Mouse (Mus musculus): ENCODE data around the gene Krt7. TPM values are rescaled to one million over a fixed set of nuclear protein-coding genes. Genes with fewer than 3 reads are reported as not detected.

Gene Krt7
- polyA plus RNA-seq, 2 experiments = 0.85 to 1.5 TPM

DNA sequence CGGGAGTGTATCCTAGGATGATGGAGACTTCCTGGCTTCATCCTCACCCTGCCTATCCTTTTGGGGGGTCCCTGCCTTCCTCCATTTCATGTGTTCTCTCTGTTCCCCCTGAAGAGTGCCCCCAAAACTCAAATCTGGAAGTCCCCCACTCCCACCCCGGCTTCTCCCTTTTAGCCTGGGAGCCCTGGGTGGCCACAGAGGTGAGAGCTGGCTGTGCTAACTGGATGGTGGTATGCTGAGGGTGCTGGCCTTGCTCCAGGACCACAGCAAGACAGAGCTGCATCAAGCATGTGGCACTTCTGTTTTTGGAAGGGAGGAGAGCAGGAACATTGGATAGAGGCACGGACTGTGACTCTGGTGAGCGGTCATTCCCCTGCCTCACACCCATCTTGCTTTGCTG, 45.1 kb upstream of the Krt7 start:
- Histone ChIP-seq H3K36me3 (replicated peaks; ENCODE audit: control insufficient read depth, insufficient read depth, low read depth) (no peaks in the 10 kb centered on the region), H3K9ac (replicated peaks) (no peak overlapping the region), H3K4me2 (ENCODE audit: low read depth) (no peak overlapping the region), H3K27ac (no peak overlapping the region), H3K4me3 (ENCODE audit: insufficient read depth in 1 of 2, low read depth in 2 of 2, low read length in 2 of 2) (no peak overlapping the region), H3K9me3 (ENCODE audit: control insufficient read depth, low read length) (no peaks in the 10 kb centered on the region), H3K4me1 (replicated peaks; ENCODE audit: control insufficient read depth in 2 of 2, insufficient read depth in 2 of 2, low read length in 1 of 2) (no peaks in the 10 kb centered on the region), H3K27me3 (ENCODE audit: control insufficient read depth, insufficient read depth, low read length) (no peaks in the 10 kb centered on the region)
- TF ChIP-seq EP300 (IDR thresholded peaks at IDR 0.05; ENCODE audit: low read depth) (no peak), CTCF (IDR thresholded peaks at IDR 0.05; ENCODE audit: low read depth) (no peak)
- DNase-seq (ENCODE audit: low read depth in 3 of 3, low spot score in 3 of 3) (no peak), ATAC-seq (ENCODE audit: insufficient read depth) (no peak)
- 49% methylated on average over 4 of the region's 4 CpGs for WGBS (ENCODE audit: insufficient replicate concordance)

DNA sequence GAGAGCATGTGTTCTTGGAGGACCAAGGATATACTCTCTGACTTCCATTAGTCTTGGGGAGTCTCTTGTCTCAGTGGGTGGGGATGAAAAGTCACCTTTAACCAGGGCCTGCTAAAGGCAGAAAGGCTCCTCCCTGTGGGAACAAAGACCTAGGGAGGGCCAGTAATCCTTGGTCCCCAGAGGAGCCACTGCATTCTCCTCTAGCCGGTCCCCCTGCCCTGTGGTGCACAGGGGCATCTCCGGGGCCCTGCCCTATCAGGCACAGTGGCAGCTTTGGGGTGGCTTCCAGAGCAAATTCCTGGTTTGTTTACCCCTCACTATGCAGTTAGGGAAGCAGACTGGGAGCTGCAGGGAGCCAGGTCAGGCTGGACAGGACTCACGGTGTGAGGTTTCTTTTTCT, 44.4 kb upstream of the Krt7 start:
- H3K36me3 ChIP-seq (replicated peaks; ENCODE audit: control insufficient read depth, insufficient read depth, low read depth) = no peaks in the 10 kb centered on the region
- H3K27ac ChIP-seq = no peak overlapping the region
- no peak overlapping the region for H3K4me2 ChIP-seq (ENCODE audit: low read depth)
- TF ChIP-seq EP300 (IDR thresholded peaks at IDR 0.05; ENCODE audit: low read depth) (no peak), CTCF (IDR thresholded peaks at IDR 0.05; ENCODE audit: low read depth) (no peak)
- no peak for ATAC-seq (ENCODE audit: insufficient read depth)
- H3K4me1 ChIP-seq (replicated peaks; ENCODE audit: control insufficient read depth in 2 of 2, insufficient read depth in 2 of 2, low read length in 1 of 2) = no peaks in the 10 kb centered on the region
- H3K27me3 ChIP-seq (ENCODE audit: control insufficient read depth, insufficient read depth, low read length) = no peaks in the 10 kb centered on the region
- H3K9me3 ChIP-seq (ENCODE audit: control insufficient read depth, low read length) = no peaks in the 10 kb centered on the region
- WGBS (ENCODE audit: insufficient replicate concordance) = 55% methylated on average over 3 of the region's 3 CpGs
- DNase-seq (ENCODE audit: low read depth in 3 of 3, low spot score in 3 of 3) = no peak
- H3K4me3 ChIP-seq (ENCODE audit: insufficient read depth in 1 of 2, low read depth in 2 of 2, low read length in 2 of 2) = no peak overlapping the region
- H3K9ac ChIP-seq (replicated peaks) = no peak overlapping the region

DNA sequence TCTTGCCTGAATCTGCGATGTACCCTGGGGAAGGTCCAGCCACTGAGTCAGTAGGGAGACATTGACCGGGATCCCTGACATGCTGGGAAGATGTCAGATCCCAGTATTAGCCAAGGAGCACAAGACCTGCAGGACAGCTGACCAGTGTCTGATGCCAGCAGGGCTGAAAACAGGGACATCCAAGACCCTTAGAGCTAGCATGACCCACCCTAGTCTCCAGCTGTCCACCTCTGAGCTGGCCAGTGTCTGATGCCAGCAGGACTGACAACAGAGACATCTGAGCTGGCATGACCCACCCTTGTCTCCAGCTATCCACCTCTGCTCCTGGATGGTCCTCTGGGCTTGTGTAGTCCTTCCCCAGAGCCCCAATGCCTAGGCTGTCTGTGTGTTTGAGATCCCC, 43.9 kb upstream of the Krt7 start:
- Histone ChIP-seq H3K36me3 (replicated peaks; ENCODE audit: control insufficient read depth, insufficient read depth, low read depth) (no peaks in the 10 kb centered on the region), H3K27ac (no peak overlapping the region), H3K9me3 (ENCODE audit: control insufficient read depth, low read length) (no peaks in the 10 kb centered on the region), H3K4me2 (ENCODE audit: low read depth) (no peak overlapping the region), H3K4me3 (ENCODE audit: insufficient read depth in 1 of 2, low read depth in 2 of 2, low read length in 2 of 2) (no peak overlapping the region), H3K27me3 (ENCODE audit: control insufficient read depth, insufficient read depth, low read length) (no peaks in the 10 kb centered on the region), H3K4me1 (replicated peaks; ENCODE audit: control insufficient read depth in 2 of 2, insufficient read depth in 2 of 2, low read length in 1 of 2) (no peaks in the 10 kb centered on the region), H3K9ac (replicated peaks) (no peak overlapping the region)
- TF ChIP-seq EP300 (IDR thresholded peaks at IDR 0.05; ENCODE audit: low read depth) (no peak), CTCF (IDR thresholded peaks at IDR 0.05; ENCODE audit: low read depth) (no peak)
- ATAC-seq (ENCODE audit: insufficient read depth) = no peak
- no peak for DNase-seq (ENCODE audit: low read depth in 3 of 3, low spot score in 3 of 3)
- 71% methylated on average over 2 of the region's 2 CpGs for WGBS (ENCODE audit: insufficient replicate concordance)

DNA sequence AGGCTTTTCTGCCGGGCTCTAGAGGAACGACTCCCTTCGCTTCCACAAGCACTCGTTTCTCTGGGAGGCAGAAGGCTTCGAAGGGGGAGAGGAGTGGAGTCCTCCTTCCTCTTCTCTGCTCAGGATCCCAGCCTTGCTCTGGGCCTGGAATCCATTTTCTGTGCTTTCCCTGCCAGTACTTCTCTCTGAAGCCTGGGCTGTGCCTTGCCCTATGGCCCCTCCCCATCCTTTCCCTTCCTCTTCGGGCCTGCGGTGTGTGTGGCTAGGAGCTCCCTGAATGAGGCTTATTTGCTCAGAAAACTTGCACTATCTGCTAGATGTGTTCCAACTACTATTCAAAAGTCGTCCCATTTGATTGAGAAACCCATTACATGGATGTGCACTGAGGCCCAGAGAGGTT, 43.3 kb upstream of the Krt7 start:
- Histone ChIP-seq H3K4me2 (ENCODE audit: low read depth) (no peak overlapping the region), H3K4me1 (replicated peaks; ENCODE audit: control insufficient read depth in 2 of 2, insufficient read depth in 2 of 2, low read length in 1 of 2) (no peaks in the 10 kb centered on the region)

DNA sequence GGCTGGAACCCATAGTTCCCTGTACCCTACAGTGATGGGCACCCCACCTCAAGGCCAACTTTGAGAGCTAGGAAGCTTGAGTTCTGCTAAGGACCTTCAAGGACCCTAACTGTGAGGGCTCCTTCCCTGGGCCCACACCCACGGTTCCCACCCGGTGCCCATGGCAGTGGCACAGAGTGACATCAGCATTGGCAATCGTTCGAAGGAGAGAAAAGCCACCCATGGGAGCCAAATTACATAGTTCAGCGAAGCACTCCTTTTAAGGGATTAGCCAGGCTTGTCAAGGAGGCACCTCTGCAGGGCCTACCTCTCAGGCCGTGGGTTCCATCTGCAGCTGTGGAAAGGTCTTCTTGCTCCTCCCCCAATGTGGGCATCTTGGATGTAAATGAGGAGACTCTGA, 42.8 kb upstream of the Krt7 start:
- H3K27ac ChIP-seq = no peak overlapping the region
- DNase-seq (ENCODE audit: low read depth in 3 of 3, low spot score in 3 of 3) (no peak), ATAC-seq (ENCODE audit: insufficient read depth) (no peak)
- H3K4me2 ChIP-seq (ENCODE audit: low read depth) = no peak overlapping the region
- no peaks in the 10 kb centered on the region for H3K4me1 ChIP-seq (replicated peaks; ENCODE audit: control insufficient read depth in 2 of 2, insufficient read depth in 2 of 2, low read length in 1 of 2)
- WGBS (ENCODE audit: insufficient replicate concordance) = 53% methylated on average over 6 of the region's 6 CpGs
- H3K27me3 ChIP-seq (ENCODE audit: control insufficient read depth, insufficient read depth, low read length) = no peaks in the 10 kb centered on the region
- H3K9ac ChIP-seq (replicated peaks) = no peak overlapping the region
- no peaks in the 10 kb centered on the region for H3K9me3 ChIP-seq (ENCODE audit: control insufficient read depth, low read length)
- H3K4me3 ChIP-seq (ENCODE audit: insufficient read depth in 1 of 2, low read depth in 2 of 2, low read length in 2 of 2) = no peak overlapping the region
- TF ChIP-seq CTCF (IDR thresholded peaks at IDR 0.05; ENCODE audit: low read depth) = no peak
- TF ChIP-seq EP300 (IDR thresholded peaks at IDR 0.05; ENCODE audit: low read depth) = no peak
- H3K36me3 ChIP-seq (replicated peaks; ENCODE audit: control insufficient read depth, insufficient read depth, low read depth) = no peaks in the 10 kb centered on the region

More for the DNA sequence above, 43.3 kb upstream of the Krt7 start:
- H3K36me3 ChIP-seq (replicated peaks; ENCODE audit: control insufficient read depth, insufficient read depth, low read depth) = no peaks in the 10 kb centered on the region
- no peak overlapping the region for H3K27ac ChIP-seq
- no peak overlapping the region for H3K9ac ChIP-seq (replicated peaks)
- no peak overlapping the region for H3K4me3 ChIP-seq (ENCODE audit: insufficient read depth in 1 of 2, low read depth in 2 of 2, low read length in 2 of 2)
- H3K9me3 ChIP-seq (ENCODE audit: control insufficient read depth, low read length) = no peaks in the 10 kb centered on the region
- ATAC-seq (ENCODE audit: insufficient read depth) = no peak
- no peak for DNase-seq (ENCODE audit: low read depth in 3 of 3, low spot score in 3 of 3)
- TF ChIP-seq EP300 (IDR thresholded peaks at IDR 0.05; ENCODE audit: low read depth) = no peak
- no peak for TF ChIP-seq CTCF (IDR thresholded peaks at IDR 0.05; ENCODE audit: low read depth)
- no peaks in the 10 kb centered on the region for H3K27me3 ChIP-seq (ENCODE audit: control insufficient read depth, insufficient read depth, low read length)
- 40% methylated on average over 8 of the region's 8 CpGs for WGBS (ENCODE audit: insufficient replicate concordance)
